Comparison of ENCODE assay signal across 9 mouse cellular contexts in the genomic region with DNA sequence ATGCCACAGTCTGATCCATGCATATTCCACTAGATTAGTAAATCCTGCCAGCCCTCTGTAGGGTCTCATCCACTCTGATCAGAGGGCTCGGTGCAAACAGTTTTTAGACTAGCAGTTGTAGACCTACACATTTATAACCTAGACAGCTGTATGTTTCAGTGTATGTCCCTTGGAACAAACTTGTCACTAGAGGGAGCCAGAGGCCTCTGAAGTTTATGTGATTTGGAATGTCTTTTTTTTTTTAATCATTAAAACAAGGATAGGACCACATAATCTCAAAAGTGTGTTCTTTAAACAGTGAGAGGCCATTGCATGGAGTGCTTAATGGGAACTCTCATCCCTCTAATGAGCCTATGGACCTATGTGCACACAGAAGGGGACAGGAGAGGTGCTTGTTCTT.
DNase-seq lines count a peak whose midpoint lies in the region; ATAC-seq and TF ChIP-seq lines count a peak whose summit lies in the region.
"Had no signal": no experiment of that assay in that cellular context is flagged by ENCODE, and none has a peak within 500 bp of the region (broad histone marks: within the 10 kb centered on the region; RNA-seq: fewer than 3 reads in every experiment).

No protein-coding gene starts in this region.

- H3K36me3 ChIP-seq in forebrain, embryonic 14.5 days (ENCODE audit: control insufficient read depth, insufficient read depth, low read length): no peaks in the 10 kb centered on the region
- no peaks in the 10 kb centered on the region for H3K36me3 ChIP-seq in forebrain, embryonic 10.5 days (replicated peaks)
- H3K36me3 ChIP-seq in liver, embryonic 14.5 days (replicated peaks; ENCODE audit: control insufficient read depth, insufficient read depth, low read depth): no peaks in the 10 kb centered on the region
- no peaks in the 10 kb centered on the region for H3K36me3 ChIP-seq in liver, embryonic 11.5 days (ENCODE audit: control insufficient read depth, insufficient read depth, low read length)
- 0 out of 2 replicates have a peak, but pooled peaks cover 2% of the 10 kb centered on the region for H3K36me3 ChIP-seq in neural tube, embryonic 15.5 days
- H3K36me3 ChIP-seq in forebrain, embryonic 11.5 days (ENCODE audit: control insufficient read depth, insufficient read depth, low read length): no peaks in the 10 kb centered on the region; the same call in 1 of the 2 replicates
- H3K36me3 ChIP-seq: midbrain, embryonic 12.5 days had no signal

- peak; percentile 59 for DNase-seq in forebrain, embryonic 14.5 days (ENCODE audit: low spot score)
- DNase-seq in forebrain, embryonic 10.5 days (ENCODE audit: extremely low spot score, low spot score): no peak
- no peak for DNase-seq in liver, embryonic 14.5 days (ENCODE audit: low read depth in 3 of 3, low spot score in 3 of 3)
- no peak for DNase-seq in liver, embryonic 11.5 days (ENCODE audit: low spot score)
- peak; percentile 7 to 31 for DNase-seq in adrenal gland, postnatal 36 days
- DNase-seq in lung, postnatal 10 days: peak; percentile 56
- no peak for DNase-seq in forebrain, embryonic 11.5 days (ENCODE audit: low spot score)

- peak; percentile 31; the same call in 1 of the 2 replicates for TF ChIP-seq CTCF in liver, embryonic 14.5 days (IDR thresholded peaks at IDR 0.05; ENCODE audit: low read depth)

- H3K27me3 ChIP-seq in forebrain, embryonic 14.5 days (replicated peaks; ENCODE audit: control insufficient read depth, insufficient read depth, low read length): no peaks in the 10 kb centered on the region
- H3K27me3 ChIP-seq in forebrain, embryonic 10.5 days (ENCODE audit: poor library complexity, severe bottlenecking): no peaks in the 10 kb centered on the region
- H3K27me3 ChIP-seq in liver, embryonic 14.5 days (ENCODE audit: control insufficient read depth, insufficient read depth, low read length): no peaks in the 10 kb centered on the region
- no peaks in the 10 kb centered on the region for H3K27me3 ChIP-seq in liver, embryonic 11.5 days (replicated peaks; ENCODE audit: control insufficient read depth, insufficient read depth, low read length)
- H3K27me3 ChIP-seq in neural tube, embryonic 15.5 days (replicated peaks): no peaks in the 10 kb centered on the region
- no peaks in the 10 kb centered on the region for H3K27me3 ChIP-seq in forebrain, embryonic 11.5 days (ENCODE audit: control insufficient read depth, insufficient read depth, low read length)
- H3K27me3 ChIP-seq: midbrain, embryonic 12.5 days had no signal

- H3K4me1 ChIP-seq in forebrain, embryonic 14.5 days (ENCODE audit: control insufficient read depth, insufficient read depth, low read length): no peaks in the 10 kb centered on the region
- no peaks in the 10 kb centered on the region for H3K4me1 ChIP-seq in forebrain, embryonic 10.5 days
- H3K4me1 ChIP-seq in liver, embryonic 14.5 days (replicated peaks; ENCODE audit: control insufficient read depth in 2 of 2, insufficient read depth in 2 of 2, low read length in 1 of 2): no peaks in the 10 kb centered on the region
- no peaks in the 10 kb centered on the region for H3K4me1 ChIP-seq in liver, embryonic 11.5 days (replicated peaks; ENCODE audit: control insufficient read depth, insufficient read depth, low read length)
- H3K4me1 ChIP-seq in neural tube, embryonic 15.5 days: no peaks in the 10 kb centered on the region
- H3K4me1 ChIP-seq in forebrain, embryonic 11.5 days (replicated peaks; ENCODE audit: control insufficient read depth, insufficient read depth, low read length): no peaks in the 10 kb centered on the region
- H3K4me1 ChIP-seq: midbrain, embryonic 12.5 days had no signal

- WGBS in forebrain, embryonic 14.5 days: 81% methylated on average over 1 of the region's 1 CpGs
- 75% methylated on average over 1 of the region's 1 CpGs for WGBS in forebrain, embryonic 10.5 days
- 53% methylated on average over 1 of the region's 1 CpGs for WGBS in liver, embryonic 14.5 days (ENCODE audit: insufficient replicate concordance)
- 63% methylated on average over 1 of the region's 1 CpGs for WGBS in liver, embryonic 11.5 days
- 86% methylated on average over 1 of the region's 1 CpGs for WGBS in neural tube, embryonic 15.5 days
- 76% methylated on average over 1 of the region's 1 CpGs for WGBS in forebrain, embryonic 11.5 days

- no peak overlapping the region for H3K4me3 ChIP-seq in forebrain, embryonic 14.5 days (ENCODE audit: low read depth, low read length)
- H3K4me3 ChIP-seq in forebrain, embryonic 10.5 days: no peak overlapping the region
- no peak overlapping the region for H3K4me3 ChIP-seq in liver, embryonic 14.5 days (ENCODE audit: insufficient read depth in 1 of 2, low read depth in 2 of 2, low read length in 2 of 2)
- H3K4me3 ChIP-seq in liver, embryonic 11.5 days (ENCODE audit: low read depth, low read length): no peak overlapping the region
- no peak overlapping the region for H3K4me3 ChIP-seq in neural tube, embryonic 15.5 days (replicated peaks)
- no peak overlapping the region for H3K4me3 ChIP-seq in forebrain, embryonic 11.5 days (ENCODE audit: low read depth, low read length)
- H3K4me3 ChIP-seq: midbrain, embryonic 12.5 days had no signal

- H3K4me2 ChIP-seq in forebrain, embryonic 14.5 days (ENCODE audit: low read length): no peak overlapping the region
- H3K4me2 ChIP-seq in liver, embryonic 14.5 days (ENCODE audit: low read depth): no peak overlapping the region
- H3K4me2 ChIP-seq in liver, embryonic 11.5 days: no peak overlapping the region
- no peak overlapping the region for H3K4me2 ChIP-seq in neural tube, embryonic 15.5 days
- no peak overlapping the region for H3K4me2 ChIP-seq in forebrain, embryonic 11.5 days (ENCODE audit: low read depth, low read length, severe bottlenecking)
- H3K4me2 ChIP-seq: midbrain, embryonic 12.5 days had no signal

- no peak for TF ChIP-seq EP300 in liver, embryonic 14.5 days (IDR thresholded peaks at IDR 0.05; ENCODE audit: low read depth)

- no peak overlapping the region for H3K9ac ChIP-seq in forebrain, embryonic 14.5 days (ENCODE audit: low read length)
- no peak overlapping the region for H3K9ac ChIP-seq in liver, embryonic 14.5 days (replicated peaks)
- no peak overlapping the region for H3K9ac ChIP-seq in liver, embryonic 11.5 days (ENCODE audit: low read depth, low read length)
- H3K9ac ChIP-seq in neural tube, embryonic 15.5 days (replicated peaks): no peak overlapping the region
- no peak overlapping the region for H3K9ac ChIP-seq in forebrain, embryonic 11.5 days (ENCODE audit: low read length)
- H3K9ac ChIP-seq: midbrain, embryonic 12.5 days had no signal

- no peak for ATAC-seq in forebrain, embryonic 14.5 days
- no peak for ATAC-seq in liver, embryonic 14.5 days (ENCODE audit: insufficient read depth)
- ATAC-seq in liver, embryonic 11.5 days (replicated peaks; ENCODE audit: low FRiP score): no peak
- no peak for ATAC-seq in neural tube, embryonic 15.5 days (ENCODE audit: low FRiP score)
- ATAC-seq in forebrain, embryonic 11.5 days (replicated peaks; ENCODE audit: low FRiP score): no peak

- peaks cover 9% of the 10 kb centered on the region for H3K9me3 ChIP-seq in forebrain, embryonic 14.5 days (replicated peaks; ENCODE audit: control insufficient read depth, low read length)
- peaks cover 23% of the 10 kb centered on the region for H3K9me3 ChIP-seq in forebrain, embryonic 10.5 days
- H3K9me3 ChIP-seq in liver, embryonic 14.5 days (ENCODE audit: control insufficient read depth, low read length): no peaks in the 10 kb centered on the region
- H3K9me3 ChIP-seq in liver, embryonic 11.5 days (ENCODE audit: control insufficient read depth, low read length): peaks cover 8% of the 10 kb centered on the region; the same call in 1 of the 2 replicates
- peaks cover 14% of the 10 kb centered on the region; the same call in 1 of the 2 replicates for H3K9me3 ChIP-seq in neural tube, embryonic 15.5 days (replicated peaks)
- H3K9me3 ChIP-seq in forebrain, embryonic 11.5 days (ENCODE audit: control insufficient read depth, low read length): peaks cover 12% of the 10 kb centered on the region; the same call in 1 of the 2 replicates

- H3K27ac ChIP-seq in forebrain, embryonic 14.5 days (ENCODE audit: low read depth, low read length): no peak overlapping the region
- no peak overlapping the region for H3K27ac ChIP-seq in forebrain, embryonic 10.5 days
- no peak overlapping the region for H3K27ac ChIP-seq in liver, embryonic 14.5 days
- no peak overlapping the region for H3K27ac ChIP-seq in liver, embryonic 11.5 days (ENCODE audit: low read depth, low read length)
- H3K27ac ChIP-seq in neural tube, embryonic 15.5 days (replicated peaks): no peak overlapping the region
- H3K27ac ChIP-seq in forebrain, embryonic 11.5 days (ENCODE audit: low read depth, low read length): no peak overlapping the region
- H3K27ac ChIP-seq: midbrain, embryonic 12.5 days had no signal

Comparison
In these comparisons a context has a peak if more than half of its experiments do, and no peak if none do; other contexts are left out.
1. DNase-seq: peak in forebrain, embryonic 14.5 days (single experiment), adrenal gland, postnatal 36 days (2 of 2) and lung, postnatal 10 days (single experiment); none in forebrain, embryonic 10.5 days (single experiment), liver, embryonic 14.5 days (0 of 3), liver, embryonic 11.5 days (single experiment) and forebrain, embryonic 11.5 days (single experiment).